Mouse (Mus musculus): ENCODE data around the gene Scmh1.

- TF ChIP-seq POLR2A (IDR thresholded peaks at IDR 0.05; ENCODE audit: borderline replicate concordance, control insufficient read depth, low read depth, low read length) (no peak), CTCF (IDR thresholded peaks at IDR 0.05; ENCODE audit: control insufficient read depth, insufficient read depth, low read length) (peak; percentile 31)
Measured at GRCm38 (mm10) chr4:120380811-120381391, 24.2 kb upstream of the Scmh1 start.
